Mouse (Mus musculus) ES-Bruce4 (cell line): ENCODE results near the gene Kcnip4.

Experiments used
- CTCF ChIP-seq: IDR thresholded peaks from one replicate; pipeline ENCODE4 v1.8.1; 2011; ENCODE audit warnings: low read depth, low read length
- EP300 ChIP-seq: IDR thresholded peaks from 2 replicates; pipeline ENCODE4 v1.6.1; 2011; ENCODE audit warnings: low read depth, low read length; ENCODE audit not compliant: insufficient read depth
- POLR2A ChIP-seq: IDR thresholded peaks from one replicate; pipeline ENCODE4 v1.8.1; 2011; ENCODE audit warnings: low read length; ENCODE audit not compliant: insufficient read depth

DNA sequence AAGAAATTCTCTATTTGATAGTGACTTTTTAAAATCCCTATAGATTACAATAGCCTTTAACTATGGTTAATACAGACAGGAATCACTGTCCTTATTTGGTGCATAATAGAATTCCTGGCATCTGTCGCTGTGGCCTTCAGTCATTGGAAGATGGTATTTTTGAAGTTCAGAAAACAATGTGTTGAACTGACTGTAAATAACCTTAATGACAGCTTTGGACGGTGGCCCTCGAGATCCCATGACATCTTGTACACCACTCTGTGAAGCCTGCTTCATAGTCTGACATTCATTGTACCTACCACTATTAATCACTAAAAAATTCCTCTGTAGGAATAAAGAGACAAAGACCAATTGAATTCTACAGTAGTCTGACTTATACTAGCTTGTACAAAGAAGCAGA lies 430.4 kb downstream of the Kcnip4 start:
- TF ChIP-seq CTCF, result no peak
- no peak for TF ChIP-seq POLR2A
- no peak for TF ChIP-seq EP300
